Mouse (Mus musculus) forebrain, postnatal 0 days (tissue): Measurements from ENCODE around the gene Bcar1. TPM values are rescaled to one million over a fixed set of nuclear protein-coding genes. Genes with fewer than 3 reads are reported as not detected.
A peak's percentile ranks its signal among the peaks of the same experiment; 100 is the strongest.

ENCODE experiments used
- ATAC-seq: fragments of 200-750 bp; cut with Nextera tagmentation; 2 replicates; pipeline ENCODE4 v1.8.0; 2017; ENCODE audit warnings: mild to moderate bottlenecking, moderate library complexity
- DNase-seq: peaks from one replicate; pipeline ENCODE4 v3.0.0-alpha.2; 2015
- H3K27ac ChIP-seq: fragments of 300-500 bp; sonication (generic); 2 replicates; pipeline ENCODE4 v1.5.1; 2014; ENCODE audit warnings: low read depth, mild to moderate bottlenecking, antibody characterized with exemption, low read length, moderate library complexity, mixed read lengths
- H3K27me3 ChIP-seq: fragments of 300-500 bp; sonication (generic); 2 replicates; pipeline ENCODE4 v1.6.1; 2014; ENCODE audit warnings: mild to moderate bottlenecking, low read length, mixed read lengths; ENCODE audit not compliant: insufficient read depth
- H3K36me3 ChIP-seq: fragments of 300-500 bp; sonication (generic); 2 replicates; pipeline ENCODE4 v1.6.1; 2014; ENCODE audit warnings: mild to moderate bottlenecking, moderate library complexity; ENCODE audit not compliant: insufficient read depth
- H3K4me1 ChIP-seq: fragments of 300-500 bp; sonication (generic); 2 replicates; pipeline ENCODE4 v1.6.1; 2014; ENCODE audit warnings: antibody characterized with exemption; ENCODE audit not compliant: insufficient read depth
- H3K4me2 ChIP-seq: fragments of 300-500 bp; sonication (generic); 2 replicates; pipeline ENCODE4 v1.6.1; 2014; ENCODE audit warnings: low read depth, mild to moderate bottlenecking, moderate library complexity
- H3K4me3 ChIP-seq: fragments of 300-500 bp; sonication (generic); 2 replicates; pipeline ENCODE4 v1.5.1; 2014; ENCODE audit warnings: low read depth, low read length, mixed read lengths
- H3K9ac ChIP-seq: fragments of 300-500 bp; sonication (generic); 2 replicates; pipeline ENCODE4 v1.6.1; 2014; ENCODE audit warnings: mild to moderate bottlenecking
- H3K9me3 ChIP-seq: fragments of 300-500 bp; sonication (generic); 2 replicates; pipeline ENCODE4 v1.6.1; 2016; ENCODE audit warnings: low read length
- CTCF ChIP-seq: sonication (generic); IDR thresholded peaks from 2 replicates; pipeline ENCODE4 v1.5.1; 2016; ENCODE audit warnings: antibody characterized with exemption, control low read depth, low read depth
- WGBS: fragments of 180-500 bp; shearing (Covaris S2); extraction: QIAGEN DNeasy Blood & Tissue Kit; methylation state at CpG from one replicate; pipeline ENCODE4 v1.1.7; 2014; 5-methylcytosine and 5-hydroxymethylcytosine counted together
- polyA plus RNA-seq: library from polyadenylated mRNA; unstranded; fragments of >200 nt; fragmentation: Nextera tagmentation; extraction: Ambion mirVana; gene quantifications from 2 replicates; pipeline ENCODE4 v1.2.1, GENCODE M21; 2015
- total RNA-seq: library from RNA; depleted of rRNA; stranded (reverse); fragments of >200 nt; gene quantifications from 2 replicates; pipeline ENCODE4 v1.2.3, GENCODE M21; 2014

The Bcar1 gene
- total and polyA plus RNA-seq, 2 experiments from 2014 or later: 43.4 to 60.3 TPM

GRCm38 (mm10) chr8:111733581-111734243 is 9.9 kb downstream of the Bcar1 start:
- Histone ChIP-seq H3K9me3 (no peaks in the 10 kb centered on the region), H3K4me1 (peaks cover 12% of the 10 kb centered on the region; the same call in 1 of the 2 replicates), H3K27me3 (no peaks in the 10 kb centered on the region), H3K27ac (no peak overlapping the region), H3K36me3 (no peaks in the 10 kb centered on the region), H3K4me2 (no peak overlapping the region), H3K9ac (no peak overlapping the region), H3K4me3 (no peak overlapping the region)
- no peak for TF ChIP-seq CTCF
- no peak for DNase-seq
- ATAC-seq: no peak
- WGBS: 13% methylated on average over 5 of the region's 5 CpGs

GRCm38 (mm10) chr8:111732406-111733085 is 11.1 kb downstream of the Bcar1 start:
- peak overlapping the region; percentile 82 for H3K4me2 ChIP-seq
- peak overlapping the region; percentile 79; the same call in 1 of the 2 replicates for H3K27ac ChIP-seq
- no peak for DNase-seq
- H3K36me3 ChIP-seq: no peaks in the 10 kb centered on the region
- no peak for ATAC-seq
- 27% methylated on average over 10 of the region's 10 CpGs for WGBS
- H3K4me1 ChIP-seq: peaks cover 12% of the 10 kb centered on the region; the same call in 1 of the 2 replicates
- H3K9me3 ChIP-seq: no peaks in the 10 kb centered on the region
- H3K9ac ChIP-seq: peak overlapping the region; percentile 84
- TF ChIP-seq CTCF: no peak
- H3K27me3 ChIP-seq: no peaks in the 10 kb centered on the region
- H3K4me3 ChIP-seq: peak overlapping the region; percentile 72

GRCm38 (mm10) chr8:111732004-111732403 is 11.6 kb downstream of the Bcar1 start:
- peak overlapping the region; percentile 72 for H3K4me3 ChIP-seq
- H3K9me3 ChIP-seq: no peaks in the 10 kb centered on the region
- WGBS: under 1% methylated on average over 40 of the region's 41 CpGs
- H3K4me1 ChIP-seq: peaks cover 12% of the 10 kb centered on the region; the same call in 1 of the 2 replicates
- H3K27ac ChIP-seq: peak overlapping the region; percentile 79
- H3K27me3 ChIP-seq: no peaks in the 10 kb centered on the region
- no peak for TF ChIP-seq CTCF
- ATAC-seq (peak; percentile 98), DNase-seq (peak; percentile 92)
- no peaks in the 10 kb centered on the region for H3K36me3 ChIP-seq
- H3K9ac ChIP-seq: peak overlapping the region; percentile 84
- H3K4me2 ChIP-seq: peak overlapping the region; percentile 82

GRCm38 (mm10) chr8:111731231-111731977 is 12.2 kb downstream of the Bcar1 start:
- no peaks in the 10 kb centered on the region for H3K36me3 ChIP-seq
- no peak for TF ChIP-seq CTCF
- no peaks in the 10 kb centered on the region for H3K9me3 ChIP-seq
- peak overlapping the region; percentile 84 for H3K9ac ChIP-seq
- peak overlapping the region; percentile 82 for H3K4me2 ChIP-seq
- under 1% methylated on average over 39 of the region's 39 CpGs for WGBS
- DNase-seq: peak; percentile 31
- H3K4me1 ChIP-seq: peaks cover 12% of the 10 kb centered on the region; the same call in 1 of the 2 replicates
- H3K27ac ChIP-seq: peak overlapping the region; percentile 79
- H3K4me3 ChIP-seq: peak overlapping the region; percentile 72
- peak; percentile 61 for ATAC-seq
- no peaks in the 10 kb centered on the region for H3K27me3 ChIP-seq

GRCm38 (mm10) chr8:111729233-111730170 is 14.1 kb downstream of the Bcar1 start:
- no peak overlapping the region for H3K4me3 ChIP-seq
- no peak overlapping the region for H3K27ac ChIP-seq
- H3K9ac ChIP-seq: no peak overlapping the region
- H3K4me1 ChIP-seq: peaks cover 12% of the 10 kb centered on the region; the same call in 1 of the 2 replicates
- H3K9me3 ChIP-seq: no peaks in the 10 kb centered on the region
- no peaks in the 10 kb centered on the region for H3K36me3 ChIP-seq
- DNase-seq (no peak), ATAC-seq (no peak)
- no peak overlapping the region for H3K4me2 ChIP-seq
- 71% methylated on average over 7 of the region's 7 CpGs for WGBS
- no peaks in the 10 kb centered on the region for H3K27me3 ChIP-seq
- TF ChIP-seq CTCF: no peak

GRCm38 (mm10) chr8:111728481-111728880 is 15.1 kb downstream of the Bcar1 start:
- no peak for DNase-seq
- WGBS: 70% methylated on average over 5 of the region's 5 CpGs
- H3K4me1 ChIP-seq: peaks cover 12% of the 10 kb centered on the region; the same call in 1 of the 2 replicates

More at GRCm38 (mm10) chr8:111728481-111728880, 15.1 kb downstream of the Bcar1 start:
- Histone ChIP-seq H3K9me3 (no peaks in the 10 kb centered on the region), H3K4me3 (no peak overlapping the region), H3K27ac (no peak overlapping the region), H3K4me2 (no peak overlapping the region), H3K9ac (no peak overlapping the region), H3K27me3 (no peaks in the 10 kb centered on the region), H3K36me3 (no peaks in the 10 kb centered on the region)
- TF ChIP-seq CTCF: no peak
- no peak for ATAC-seq
